Mouse (Mus musculus) adrenal gland, adult 2 months (tissue): Measurements from ENCODE around the gene Arid1b. TPM values are rescaled to one million over a fixed set of nuclear protein-coding genes. Genes with fewer than 3 reads are reported as not detected.
A peak's percentile ranks its signal among the peaks of the same experiment; 100 is the strongest.

Experiments
- DNase-seq: peaks from one replicate; pipeline ENCODE4 v3.0.0; 2021
- polyA plus RNA-seq: library from polyadenylated mRNA; depleted of rRNA; stranded (reverse); fragments of >200 nt; gene quantifications from 2 replicates; pipeline ENCODE4 v1.2.3, GENCODE M21; 2012
- total RNA-seq, 2 experiments: library from RNA; stranded (reverse); gene quantifications; 2 replicates each; pipeline ENCODE4 v1.2.3; 2021

Arid1b gene
- total and polyA plus RNA-seq, 3 experiments, result 52.1 to 174 (median 83.8) TPM

DNA sequence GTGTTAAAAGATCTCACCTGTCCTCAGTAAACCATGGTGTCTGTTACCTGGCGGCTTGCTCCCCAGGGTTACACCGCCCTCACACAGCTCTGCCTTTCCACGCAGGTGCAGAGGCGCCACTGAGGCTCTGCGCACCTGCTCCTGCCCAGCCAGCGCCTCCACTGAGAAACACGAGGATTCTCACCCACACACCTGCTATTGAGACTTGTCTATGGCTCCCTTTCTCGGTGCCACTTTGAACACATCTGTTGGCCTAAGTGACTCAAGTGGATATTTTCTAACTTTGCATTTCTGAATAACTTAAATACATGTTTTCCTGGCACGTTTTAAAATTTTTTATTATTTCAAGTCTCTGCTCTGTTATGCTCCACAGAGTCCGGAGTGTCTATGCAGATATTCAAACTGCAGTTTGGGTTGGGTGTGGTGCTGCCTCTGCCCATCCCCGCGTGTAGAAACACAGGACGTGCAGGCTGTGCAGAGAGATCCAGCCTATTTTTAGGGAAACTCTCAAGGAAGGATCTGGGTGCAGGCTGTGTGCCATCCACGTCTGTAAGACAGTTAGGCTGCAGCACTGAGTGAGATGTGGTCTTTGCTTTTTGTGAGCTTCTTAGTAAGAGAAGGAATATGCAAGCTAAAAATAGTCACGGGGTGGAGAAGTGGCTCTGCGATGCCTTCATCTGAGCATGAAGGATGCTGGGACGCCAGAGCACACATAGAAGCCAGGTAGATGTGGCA is 283.2 kb downstream of the Arid1b start:
- no peak for DNase-seq

DNA sequence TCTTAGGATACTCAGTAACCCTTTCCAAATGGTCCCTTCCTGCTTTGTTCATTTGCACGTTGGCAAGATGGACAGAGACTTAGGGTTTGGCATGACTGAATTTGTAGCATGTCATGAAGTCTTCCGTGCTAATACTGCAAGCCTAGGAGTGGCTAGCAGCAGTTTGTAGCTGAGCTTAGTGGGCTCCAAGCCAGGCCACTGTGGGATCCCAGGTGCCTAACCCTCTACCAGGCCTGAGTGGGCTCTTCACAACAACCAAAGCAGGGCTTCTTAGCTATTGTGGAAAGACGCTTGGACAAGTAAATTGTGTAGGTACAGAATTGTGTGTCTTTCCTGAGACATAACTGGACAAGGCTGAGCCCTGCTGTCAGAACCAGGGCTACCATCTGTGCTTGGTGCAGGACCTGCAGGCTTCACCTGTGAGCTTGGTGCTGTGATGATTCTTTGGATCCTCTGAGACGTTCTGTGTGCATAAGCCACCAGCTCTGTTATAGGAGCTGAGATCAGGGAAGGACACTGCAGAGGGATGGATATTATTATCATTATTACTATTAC is 286.4 kb downstream of the Arid1b start:
- DNase-seq, result no peak

DNA sequence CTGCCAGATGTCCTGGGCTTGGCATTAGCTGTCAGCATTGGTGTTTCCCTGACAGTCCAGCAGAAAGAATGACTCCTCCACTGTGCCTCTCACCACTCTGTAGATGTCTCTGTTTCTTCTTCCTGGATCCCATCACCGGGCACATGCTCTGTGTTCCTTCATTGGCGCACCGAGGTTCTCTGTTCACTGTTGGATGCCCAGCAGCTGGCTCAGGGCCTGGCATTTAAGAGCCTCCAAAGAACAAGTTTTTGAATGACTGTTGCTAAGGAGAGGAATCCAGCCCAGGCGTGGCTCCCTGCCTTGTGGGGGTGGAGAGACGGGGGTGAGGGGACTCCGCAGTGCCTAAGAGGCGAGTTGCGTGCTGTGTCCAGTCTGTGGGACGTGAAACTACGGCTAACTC is 290.7 kb downstream of the Arid1b start:
- DNase-seq, result no peak

DNA sequence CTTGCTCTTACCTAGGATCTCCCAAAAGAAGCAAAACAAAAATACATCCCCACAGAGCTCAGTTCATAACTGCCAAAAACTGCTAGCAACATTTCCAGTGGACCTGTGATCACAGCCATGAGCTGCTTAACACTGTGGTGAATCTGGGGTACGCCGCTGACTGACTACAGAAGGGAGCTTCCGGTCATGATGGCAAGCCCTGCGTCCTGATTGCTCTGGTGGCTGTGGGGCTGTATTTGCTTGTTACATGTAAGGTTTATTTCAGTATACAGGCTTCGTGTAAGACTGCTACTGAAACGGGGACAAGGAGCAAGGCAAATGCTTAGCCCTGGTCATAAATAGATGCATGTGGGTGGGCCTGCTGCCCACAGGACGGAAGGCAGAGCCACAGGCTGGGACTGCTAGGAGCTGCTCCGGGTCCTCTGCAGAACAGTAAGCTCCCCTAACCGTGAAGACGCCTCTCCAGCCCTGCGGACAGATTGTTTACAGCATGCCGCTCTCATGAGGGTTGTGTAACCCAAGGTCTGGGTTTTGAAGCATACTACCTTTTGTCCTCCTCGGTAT is 291.8 kb downstream of the Arid1b start:
- no peak for DNase-seq

- DNase-seq, result no peak
Measured at GRCm38 (mm10) chr17:5286571-5287209, 292.6 kb downstream of the Arid1b start.

DNA sequence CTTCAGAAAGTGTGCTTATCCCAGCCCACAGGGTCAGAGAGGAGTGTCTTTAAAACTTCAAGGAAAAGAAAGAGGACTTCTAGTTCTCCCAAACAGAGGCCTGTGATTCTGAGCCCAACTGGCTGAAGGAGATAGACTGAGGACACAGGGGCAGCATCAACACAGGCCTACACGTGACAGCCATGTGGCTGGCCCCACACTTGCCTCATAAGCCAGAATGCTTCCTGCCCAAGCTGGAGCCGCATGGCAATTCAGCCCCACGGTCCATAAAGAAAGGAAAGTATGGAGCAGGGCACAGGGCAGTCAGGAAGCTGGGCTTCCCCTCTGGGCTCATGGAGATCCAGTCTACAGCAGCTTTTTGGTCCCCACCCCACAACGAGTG is 293.1 kb downstream of the Arid1b start:
- no peak for DNase-seq

GRCm38 (mm10) chr17:5287641-5288040 is 293.5 kb downstream of the Arid1b start:
- no peak for DNase-seq

GRCm38 (mm10) chr17:5293653-5294584 is 299.8 kb downstream of the Arid1b start:
- no peak for DNase-seq

DNA sequence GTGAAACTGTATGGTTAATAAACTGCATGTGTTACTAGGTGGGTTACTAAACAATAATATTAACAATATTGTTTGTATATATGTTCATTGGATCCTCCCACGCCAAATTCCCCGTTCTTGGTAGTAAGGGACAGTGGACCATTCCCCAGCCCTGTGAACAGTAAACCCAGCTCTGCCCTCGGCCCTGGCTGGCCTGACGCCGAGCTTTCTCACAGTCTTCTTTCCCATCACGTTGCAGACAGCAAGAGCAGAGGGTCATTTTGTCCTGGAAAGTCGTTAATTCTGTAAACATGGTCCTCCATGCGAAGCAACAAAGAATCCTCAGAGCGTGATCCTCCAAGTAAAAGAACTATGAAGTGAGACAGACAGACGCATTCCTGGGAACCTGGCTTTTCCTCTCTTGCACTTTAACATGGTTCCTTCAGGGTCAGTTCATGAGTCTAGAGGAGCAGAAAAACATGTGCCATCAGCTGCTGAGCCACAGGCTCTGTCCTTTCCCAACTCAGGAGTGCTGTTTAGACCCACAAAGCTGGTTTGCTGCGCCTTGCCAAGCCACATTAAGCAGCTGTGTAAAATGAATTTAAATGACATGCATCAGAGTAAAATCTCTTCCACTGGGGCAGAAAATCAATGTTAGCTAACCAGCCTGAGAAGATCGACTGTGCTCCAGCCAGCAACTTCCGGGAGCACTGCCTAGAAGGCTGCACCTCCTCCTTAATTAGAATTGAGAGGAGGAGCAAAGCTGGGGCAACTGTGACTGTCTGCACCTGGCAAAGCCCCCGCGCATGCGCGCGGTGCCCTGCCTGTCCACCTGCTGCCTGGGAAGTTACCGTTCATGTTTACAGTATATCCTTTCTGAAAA is 301.2 kb downstream of the Arid1b start:
- DNase-seq, result peak; percentile 54

- no peak for DNase-seq
Measured at GRCm38 (mm10) chr17:5295948-5296262, 301.8 kb downstream of the Arid1b start.

DNA sequence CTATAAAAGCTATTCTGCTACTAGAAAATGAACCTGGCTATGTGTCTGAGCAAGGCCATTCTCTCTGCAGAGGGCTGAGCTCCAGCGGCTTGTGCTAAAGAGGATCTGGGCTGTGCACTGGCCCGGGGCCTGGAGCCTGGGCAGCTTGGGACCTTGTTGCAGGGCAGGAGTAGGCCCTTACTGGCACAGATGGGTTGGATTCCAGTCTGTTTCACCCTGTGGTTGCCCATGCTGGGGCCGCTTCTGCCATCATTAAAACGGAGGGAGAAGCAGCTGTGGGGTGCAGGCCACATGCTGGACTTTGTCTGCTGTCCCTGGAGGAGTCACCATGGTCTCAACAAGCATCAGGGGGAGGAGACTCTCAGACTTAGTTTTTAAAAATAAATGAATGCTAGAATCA is 303.4 kb downstream of the Arid1b start:
- DNase-seq, result no peak

DNA sequence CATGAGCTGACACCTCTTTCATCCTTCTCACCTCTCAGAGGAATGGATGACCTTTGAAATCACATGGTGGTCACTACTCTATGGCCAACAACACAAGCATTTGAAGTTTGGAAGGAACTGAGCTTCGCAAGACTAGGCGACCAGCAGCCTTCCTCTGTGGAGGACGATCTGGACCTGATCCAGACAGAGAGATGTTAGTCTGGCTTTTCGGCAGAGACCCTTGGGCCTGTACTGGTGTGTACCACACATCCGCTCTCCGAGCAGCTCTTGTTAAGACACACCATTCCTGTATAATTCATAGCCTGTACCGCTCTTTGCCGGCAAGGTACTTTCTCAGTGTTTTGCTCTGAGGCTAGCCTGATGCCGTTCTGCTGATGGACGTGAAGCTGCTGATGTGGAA is 303.9 kb downstream of the Arid1b start:
- no peak for DNase-seq

GRCm38 (mm10) chr17:5298891-5299559 is 304.9 kb downstream of the Arid1b start:
- no peak for DNase-seq

- DNase-seq, result no peak
Measured at GRCm38 (mm10) chr17:5302971-5303746, 309.0 kb downstream of the Arid1b start.

DNA sequence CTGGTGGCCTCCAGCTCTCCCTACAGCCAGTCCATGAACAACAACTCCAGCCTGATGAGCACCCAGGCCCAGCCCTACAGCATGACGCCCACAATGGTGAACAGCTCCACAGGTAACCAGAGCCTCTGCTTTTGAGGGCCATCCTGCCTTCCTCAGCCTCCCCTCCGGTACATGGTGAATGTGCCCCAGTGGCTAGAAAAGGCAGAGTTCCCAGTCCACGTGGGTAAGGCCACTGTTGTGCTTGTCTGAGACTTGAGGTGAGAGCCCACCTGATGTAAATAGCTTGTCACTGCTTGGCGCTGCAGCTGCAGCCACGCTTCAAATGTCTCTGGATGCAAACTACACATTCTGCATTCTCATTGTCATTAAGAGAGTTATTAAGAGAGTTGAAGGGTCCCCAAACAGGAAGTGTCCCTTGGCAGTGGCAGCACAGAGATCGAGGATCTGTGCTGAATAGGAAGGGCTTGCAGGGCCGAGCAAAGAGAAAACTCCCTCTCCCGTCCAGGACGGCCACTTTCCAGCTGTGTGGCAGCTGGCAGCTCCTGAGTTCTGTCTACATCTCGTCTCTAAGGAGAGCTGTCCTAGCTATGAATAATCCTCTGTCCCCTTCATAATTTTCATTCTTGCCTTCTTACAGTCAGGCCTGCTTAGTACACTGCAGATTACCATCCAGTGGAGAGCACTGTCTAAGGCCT is 311.8 kb downstream of the Arid1b start:
- no peak for DNase-seq

- no peak for DNase-seq
Measured at GRCm38 (mm10) chr17:5309930-5310329, 315.8 kb downstream of the Arid1b start.

DNA sequence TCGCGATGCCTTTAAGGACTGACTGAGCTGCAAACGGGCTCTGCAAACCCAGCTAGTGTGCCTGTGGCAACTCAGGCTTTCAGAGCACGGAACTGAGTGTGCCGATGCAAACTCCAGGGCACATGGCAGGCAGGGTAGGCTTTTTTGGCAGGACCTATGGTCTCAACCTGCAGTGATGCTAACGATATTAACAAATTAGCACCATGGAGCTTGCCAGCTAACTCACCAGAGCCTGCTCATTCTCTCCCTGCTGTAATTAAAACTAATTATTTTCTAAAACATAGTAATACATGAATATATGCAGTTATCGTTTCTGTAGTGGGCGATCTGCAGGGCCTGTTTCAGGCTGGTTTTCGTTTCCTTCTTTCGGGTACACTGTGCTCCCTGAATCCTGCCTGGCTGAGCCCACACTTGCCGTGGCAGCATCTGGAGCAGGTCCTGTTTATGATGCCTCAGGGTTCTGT is 316.3 kb downstream of the Arid1b start:
- DNase-seq, result no peak

- no peak for DNase-seq
Measured at GRCm38 (mm10) chr17:5311062-5311461, 316.9 kb downstream of the Arid1b start.

DNA sequence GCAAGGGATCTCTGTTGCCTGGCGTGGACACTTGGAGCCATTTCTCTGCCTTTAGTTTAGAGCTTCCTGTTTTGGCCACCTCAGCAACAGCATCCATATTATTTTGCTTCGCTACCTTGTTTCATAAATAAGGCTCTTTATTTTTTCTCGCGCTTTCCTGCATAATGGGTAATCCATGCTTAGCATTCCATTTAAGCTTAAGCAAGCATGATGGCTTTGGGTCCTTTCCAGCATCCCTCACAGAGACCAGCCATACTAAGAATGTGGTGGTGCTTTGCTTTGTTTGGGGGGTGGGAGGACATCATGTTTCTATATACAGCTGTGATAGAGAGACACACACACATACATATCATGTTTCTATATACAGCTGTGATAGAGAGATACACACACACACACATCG is 318.2 kb downstream of the Arid1b start:
- no peak for DNase-seq
